Mouse (Mus musculus) left cerebral cortex, adult 8-10 months (tissue): ENCODE results near the gene Negr1. TPM values are rescaled to one million over a fixed set of nuclear protein-coding genes. Genes with fewer than 3 reads are reported as not detected.
A peak's percentile ranks its signal among the peaks of the same experiment; 100 is the strongest.

Experiments
- DNase-seq, 2 experiments: peaks; one replicate each; pipeline ENCODE4 v3.0.0; 2022; ENCODE audit warnings: low spot score in 2 of 2
- total RNA-seq, 4 experiments: library from RNA; stranded (reverse); gene quantifications; 2 replicates each; pipeline ENCODE4 v1.2.4; 2022

The Negr1 gene
- total RNA-seq, 4 experiments from 2014 or later, result 161 to 204 (median 191) TPM

DNA sequence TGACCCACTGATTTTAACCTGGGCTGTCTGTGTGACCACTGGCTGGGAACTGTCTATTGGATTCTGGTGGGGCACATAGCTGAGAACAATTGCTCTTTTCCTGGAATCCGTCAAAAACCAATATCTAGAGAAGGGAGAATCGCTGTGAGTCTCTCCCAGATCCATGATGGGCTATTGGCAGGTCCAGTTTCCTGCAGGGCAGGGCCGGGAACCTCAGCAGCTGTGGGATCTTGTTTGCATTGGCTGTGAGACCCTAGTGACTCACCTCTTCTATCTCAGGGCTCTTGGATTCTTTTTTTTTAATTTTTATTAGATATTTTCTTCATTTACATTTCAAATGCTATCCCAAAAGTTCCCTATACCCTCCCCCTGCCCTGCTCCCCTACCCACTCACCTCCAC, 111.0 kb downstream of the Negr1 start:
- no peak for DNase-seq

DNA sequence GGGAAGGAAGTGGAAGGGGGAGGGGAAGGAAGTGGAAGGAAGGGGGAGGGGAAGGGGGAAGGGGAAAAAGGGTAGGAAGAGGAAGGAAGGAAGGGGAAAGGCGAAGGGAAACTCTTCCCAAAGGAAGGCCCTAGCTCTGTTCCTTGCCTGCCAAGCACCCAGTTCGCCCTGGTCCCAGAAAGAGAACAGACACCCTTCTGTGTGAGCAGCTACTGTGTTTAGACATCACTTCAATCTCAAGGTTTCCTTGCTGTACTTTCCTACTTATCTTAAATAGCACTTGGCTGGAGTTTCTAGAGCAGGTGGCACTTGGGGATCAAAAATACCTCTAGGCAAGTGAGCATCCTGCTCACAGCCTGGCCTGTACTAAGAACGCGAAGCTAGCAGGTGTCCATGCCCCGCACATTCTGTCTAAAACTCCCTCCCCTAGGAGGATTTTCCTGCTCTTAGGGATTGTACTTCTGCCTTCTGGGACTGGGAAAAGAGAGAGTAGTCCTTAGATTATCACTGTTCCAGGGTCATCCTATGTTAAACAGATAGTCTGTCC, 128.5 kb downstream of the Negr1 start:
- DNase-seq, result peak in 1 of 2 experiments; percentile 55

GRCm38 (mm10) chr3:156698687-156699086, 137.1 kb downstream of the Negr1 start:
- no peak for DNase-seq

DNA sequence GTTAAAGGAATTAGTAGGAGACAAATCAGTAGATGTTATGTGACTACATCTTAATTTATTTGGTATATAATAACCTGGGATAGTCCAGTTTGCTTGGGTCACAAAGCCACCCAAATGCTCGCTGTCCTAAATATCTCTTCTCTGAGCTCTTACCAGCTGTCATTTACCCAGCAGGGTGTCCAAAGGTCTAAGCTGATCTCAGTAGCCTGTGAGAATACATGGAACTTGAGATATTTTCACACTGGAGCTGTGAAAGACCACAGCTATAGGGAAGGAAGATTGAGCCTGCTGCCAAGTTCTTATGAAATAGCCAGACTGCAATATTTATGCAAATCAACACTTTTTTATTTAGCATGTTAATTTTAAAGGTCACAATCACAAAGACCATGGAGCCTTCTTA, 141.6 kb downstream of the Negr1 start:
- no peak for DNase-seq

DNA sequence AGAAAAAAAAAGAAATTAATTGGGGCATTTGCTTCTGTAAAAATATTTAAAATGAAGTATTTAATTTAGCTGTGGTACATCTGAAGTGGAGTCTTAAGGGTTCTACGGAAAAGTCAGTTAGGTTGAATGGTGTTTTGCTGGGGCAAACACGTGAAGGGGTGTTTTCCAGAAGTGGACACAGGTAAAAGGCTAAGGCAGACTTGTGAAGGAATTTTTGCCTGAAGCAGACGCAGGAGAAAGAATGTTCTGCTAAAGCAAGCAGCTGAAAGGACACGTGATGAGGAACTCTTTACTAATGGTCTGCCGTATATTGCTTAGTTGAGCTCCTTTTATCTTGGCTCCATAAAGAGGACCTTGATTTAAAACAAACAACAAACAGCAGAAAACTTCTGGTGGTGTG, 148.6 kb downstream of the Negr1 start:
- DNase-seq, result no peak

DNA sequence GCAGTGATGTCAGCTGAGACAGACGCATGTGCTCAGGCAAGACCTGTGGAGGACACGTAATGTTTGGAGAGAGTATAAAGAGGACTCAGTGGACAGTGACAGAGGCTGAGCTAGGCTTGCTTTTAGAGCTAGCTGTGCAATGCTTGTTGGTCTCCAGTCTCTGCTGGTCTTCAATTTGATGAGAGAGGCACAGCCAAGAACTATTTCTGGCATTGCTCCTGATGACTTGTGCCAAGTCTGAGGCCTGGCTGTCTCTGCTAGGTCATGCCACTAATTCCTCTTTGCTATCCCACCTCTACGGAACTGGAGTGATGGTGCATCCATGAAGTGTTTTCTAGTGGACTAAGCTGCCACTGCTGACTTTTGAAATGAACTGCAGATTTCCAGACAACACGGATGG, 149.1 kb downstream of the Negr1 start:
- DNase-seq, result no peak

DNA sequence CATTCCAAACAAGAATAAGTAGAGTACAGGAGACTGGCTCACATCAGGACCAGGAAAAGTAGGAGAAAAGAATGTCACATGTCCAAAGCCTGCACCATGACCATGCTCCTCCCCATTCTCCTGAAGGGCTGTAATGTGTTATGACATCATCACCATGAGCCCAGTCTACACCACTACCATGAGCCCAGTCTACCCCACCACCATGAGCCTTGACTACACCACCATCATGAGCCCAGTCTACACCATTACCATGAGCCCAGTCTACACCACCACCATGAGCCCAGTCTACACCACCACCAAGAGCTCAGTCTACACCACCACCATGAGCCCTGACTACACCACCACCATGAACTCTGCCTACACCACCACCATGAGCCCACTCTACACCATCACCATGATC, 174.7 kb downstream of the Negr1 start:
- DNase-seq, result no peak

- no peak for DNase-seq
These were observed 177.9 kb downstream of the Negr1 start for GRCm38 (mm10) chr3:156739529-156739928.

GRCm38 (mm10) chr3:156743266-156743665, 181.7 kb downstream of the Negr1 start:
- DNase-seq, result no peak

DNA sequence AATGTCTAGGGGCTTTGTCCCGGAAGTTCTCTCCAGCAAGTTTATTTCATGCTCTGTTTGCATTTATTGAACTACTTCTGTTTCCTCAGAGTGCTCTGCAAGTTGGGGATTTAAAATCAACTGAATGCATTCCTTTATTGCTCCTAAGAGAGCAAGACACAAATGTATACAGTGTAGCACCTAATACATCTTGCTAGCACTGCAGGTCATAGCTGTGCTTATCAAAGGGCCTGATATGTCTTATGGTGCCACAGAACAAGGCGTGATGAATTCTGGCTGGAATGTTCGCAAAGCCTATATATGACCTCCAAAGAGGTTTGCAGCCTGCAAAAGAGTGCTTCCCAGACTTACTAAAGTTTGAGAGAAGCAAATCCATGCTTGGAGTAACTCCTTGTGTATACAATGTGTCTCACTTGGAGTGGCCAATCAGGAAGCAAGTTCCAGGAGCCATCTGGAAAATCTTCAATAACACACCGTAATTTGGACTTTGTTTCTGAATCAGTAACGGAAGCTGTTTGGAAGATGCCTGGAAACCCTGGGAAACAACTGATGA, 183.7 kb downstream of the Negr1 start:
- DNase-seq, result no peak

GRCm38 (mm10) chr3:156747456-156747855, 185.9 kb downstream of the Negr1 start:
- no peak for DNase-seq

- no peak for DNase-seq
These were observed 192.3 kb downstream of the Negr1 start for GRCm38 (mm10) chr3:156753780-156754373.

DNA sequence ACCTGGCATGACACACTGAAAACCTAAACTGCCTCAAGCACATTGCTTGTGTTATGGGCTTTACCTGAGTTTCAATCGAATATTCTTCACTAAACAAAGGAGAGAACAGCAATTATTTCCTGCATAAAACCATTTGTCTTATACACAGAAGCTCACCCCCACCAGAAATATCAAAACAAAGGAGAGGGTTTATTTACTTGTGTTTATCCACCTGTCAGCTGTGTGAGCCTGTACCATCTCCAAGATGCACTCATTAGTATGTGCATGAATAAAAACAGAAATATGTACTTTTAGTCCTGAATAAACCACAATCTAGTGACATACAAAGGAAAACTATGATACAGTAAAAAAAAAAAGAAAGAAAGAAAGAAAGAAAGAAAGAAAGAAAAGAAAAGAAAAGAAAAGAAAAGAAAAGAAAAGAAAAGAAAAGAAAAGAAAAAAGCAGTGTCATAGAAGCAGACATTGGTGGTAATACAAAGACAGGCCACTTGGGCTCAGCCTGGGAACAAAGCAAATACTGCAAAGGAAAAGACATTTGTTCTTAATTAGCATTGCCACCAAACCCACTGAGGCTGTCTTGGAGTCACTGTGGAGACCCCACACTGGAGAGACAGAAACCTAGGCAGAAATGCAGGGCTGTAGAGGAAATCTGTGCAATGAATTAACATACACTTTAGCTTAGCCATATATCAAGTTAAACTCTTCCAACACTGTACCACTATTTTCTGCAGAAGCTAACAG, 193.4 kb downstream of the Negr1 start:
- DNase-seq, result no peak

DNA sequence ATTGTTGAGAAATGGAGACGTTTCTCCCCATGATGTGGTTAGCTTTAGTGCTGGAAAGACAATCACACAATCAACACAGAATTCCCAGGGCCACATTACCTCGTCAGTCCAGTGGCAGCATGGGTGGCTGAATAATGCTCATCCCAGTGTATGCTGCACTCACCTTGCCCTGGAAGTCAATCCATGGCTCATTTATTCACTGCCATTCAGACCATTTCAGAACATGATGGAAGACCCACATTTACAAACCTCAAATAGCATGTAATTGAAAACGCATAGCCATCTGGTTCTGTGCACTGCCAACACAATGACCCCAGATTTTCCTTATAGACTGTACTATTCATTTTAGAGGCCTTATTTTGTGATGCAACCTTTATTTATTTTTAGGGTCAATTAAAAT, 203.4 kb downstream of the Negr1 start:
- no peak for DNase-seq

DNA sequence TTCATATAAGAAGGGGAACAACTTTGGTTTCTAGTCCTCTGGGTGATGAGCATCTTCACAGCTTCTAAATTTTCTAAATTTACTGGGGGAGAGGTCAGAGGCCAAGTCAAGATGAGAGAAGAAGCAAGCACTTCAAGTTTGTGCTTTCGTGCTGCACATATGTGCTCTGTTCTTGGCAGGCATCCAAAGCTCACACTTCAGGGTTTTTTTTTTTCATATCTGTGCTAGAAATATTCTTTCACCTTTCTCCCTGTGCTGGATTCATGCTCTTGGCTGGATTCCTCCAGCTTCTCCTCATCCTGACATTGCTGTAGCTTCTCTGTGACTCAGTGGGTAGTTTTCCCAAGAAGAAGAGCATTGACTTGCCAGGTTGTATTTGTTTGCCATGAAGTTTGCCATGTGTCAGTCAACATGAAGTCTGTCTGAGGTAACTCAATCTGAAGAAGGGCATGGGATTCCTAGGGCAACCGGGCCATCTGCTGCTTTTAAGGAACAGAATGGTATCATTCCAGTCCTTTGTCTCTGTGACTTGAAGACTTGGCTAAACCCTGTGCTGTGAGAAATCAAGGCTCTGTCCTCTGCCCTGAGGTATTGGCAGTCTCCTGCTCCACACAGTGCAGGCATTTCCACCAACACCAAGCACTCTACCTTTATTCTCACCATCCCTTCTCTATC, 204.7 kb downstream of the Negr1 start:
- no peak for DNase-seq

GRCm38 (mm10) chr3:156771626-156772025, 210.0 kb downstream of the Negr1 start:
- DNase-seq, result no peak

GRCm38 (mm10) chr3:156772057-156772456, 210.5 kb downstream of the Negr1 start:
- DNase-seq, result no peak

GRCm38 (mm10) chr3:156784309-156784852, 222.8 kb downstream of the Negr1 start:
- DNase-seq, result no peak

DNA sequence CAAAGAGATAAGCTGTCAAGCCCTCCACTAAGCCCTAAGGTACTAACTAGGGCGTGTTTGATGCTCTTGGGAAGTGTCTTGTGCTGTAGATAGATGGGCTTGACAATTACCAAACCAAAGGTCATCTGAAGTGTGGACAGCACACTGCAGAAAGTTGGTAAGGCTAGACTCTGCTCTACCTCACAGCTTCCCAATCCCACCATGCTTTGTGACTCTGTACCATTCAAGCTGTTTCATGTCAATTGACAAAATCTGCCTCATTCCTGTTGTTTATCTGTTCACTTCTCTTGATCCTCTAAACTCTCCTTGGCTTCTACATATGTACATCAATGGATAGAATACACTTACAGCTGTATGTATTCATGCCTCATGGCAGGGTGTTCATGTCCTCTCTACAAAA, 224.8 kb downstream of the Negr1 start:
- no peak for DNase-seq

GRCm38 (mm10) chr3:156791234-156791633, 229.6 kb downstream of the Negr1 start:
- no peak for DNase-seq

DNA sequence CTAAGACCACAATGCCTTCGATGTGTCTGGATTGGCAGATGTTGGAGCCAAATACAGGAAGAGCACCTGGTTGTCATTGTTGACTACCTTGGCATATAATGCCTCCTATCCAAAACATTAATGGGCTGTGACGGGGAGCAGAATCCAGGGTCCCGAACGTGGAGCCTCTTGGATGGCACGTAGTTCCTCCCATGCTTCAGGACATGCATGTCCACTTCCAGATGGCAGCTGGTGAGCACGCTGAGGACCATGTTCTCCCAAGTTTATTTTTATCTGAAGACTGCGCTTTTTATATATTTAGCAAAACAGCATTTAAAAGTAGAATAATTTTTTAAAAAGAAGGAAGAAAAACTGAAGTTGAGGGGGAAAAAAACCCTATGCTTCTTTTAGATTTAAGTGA, 231.1 kb downstream of the Negr1 start:
- peak in 1 of 2 experiments; percentile 42 for DNase-seq

DNA sequence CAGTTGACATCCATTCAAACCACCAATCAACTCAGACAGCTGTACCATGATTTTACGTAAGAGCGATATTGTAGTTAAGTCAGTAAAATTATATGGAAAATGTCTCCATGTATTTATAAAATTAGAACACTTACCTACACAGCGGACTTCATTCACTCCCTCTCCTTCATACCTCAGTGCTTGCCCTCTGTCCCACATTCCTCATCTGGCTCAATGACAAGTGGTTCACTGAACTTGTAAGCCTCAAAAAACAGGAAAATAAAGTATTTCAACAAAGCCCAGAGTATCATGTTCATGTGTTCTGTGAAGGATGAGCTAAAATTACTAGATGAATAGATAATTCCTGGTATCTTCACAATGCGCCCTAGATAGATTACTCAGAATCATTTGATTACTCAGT, 232.5 kb downstream of the Negr1 start:
- DNase-seq, result no peak
